In genomic region chr1:132334178-132334801, GRCm38 (mm10) we compare ENCODE assay signal across 8 mouse cellular contexts. TPM values are rescaled to one million over a fixed set of nuclear protein-coding genes. Genes with fewer than 3 reads are reported as not detected.
DNase-seq lines count a peak whose midpoint lies in the region; ATAC-seq and TF ChIP-seq lines count a peak whose summit lies in the region.

No protein-coding gene starts in this region.

- peak overlapping the region; percentile 5; the same call in 1 of the 2 replicates for H3K9ac ChIP-seq in lung, embryonic 16.5 days (ENCODE audit: low read length)
- peak overlapping the region; percentile 36; the same call in 1 of the 2 replicates for H3K9ac ChIP-seq in forebrain, embryonic 12.5 days
- H3K9ac ChIP-seq in limb, embryonic 13.5 days = no peak overlapping the region

- no peaks in the 10 kb centered on the region for H3K9me3 ChIP-seq in lung, embryonic 16.5 days (ENCODE audit: control insufficient read depth, low read length)
- H3K9me3 ChIP-seq in forebrain, embryonic 12.5 days = no peaks in the 10 kb centered on the region
- no peaks in the 10 kb centered on the region for H3K9me3 ChIP-seq in limb, embryonic 13.5 days

- 16% methylated on average over 6 of the region's 6 CpGs for WGBS in lung, embryonic 16.5 days
- 10% methylated on average over 6 of the region's 6 CpGs for whole genome bisulfite sequencing in forebrain, embryonic 12.5 days
- WGBS in limb, embryonic 13.5 days = 31% methylated on average over 6 of the region's 6 CpGs
- 33% methylated on average over 6 of the region's 6 CpGs for WGBS in small intestine, adult 2 months

- H3K4me1 ChIP-seq in lung, embryonic 16.5 days (replicated peaks; ENCODE audit: control insufficient read depth, insufficient read depth, low read length) = peaks cover 56% of the 10 kb centered on the region
- H3K4me1 ChIP-seq in forebrain, embryonic 12.5 days = peaks cover 89% of the 10 kb centered on the region
- peaks cover 32% of the 10 kb centered on the region for H3K4me1 ChIP-seq in limb, embryonic 13.5 days
- peaks cover 45% of the 10 kb centered on the region for H3K4me1 ChIP-seq in small intestine, adult 2 months (ENCODE audit: control insufficient read depth, insufficient read depth, insufficient read length, low read length)

- H3K27me3 ChIP-seq in lung, embryonic 16.5 days (ENCODE audit: control insufficient read depth, insufficient read depth, low read depth, low read length) = no peaks in the 10 kb centered on the region
- no peaks in the 10 kb centered on the region for H3K27me3 ChIP-seq in forebrain, embryonic 12.5 days
- no peaks in the 10 kb centered on the region for H3K27me3 ChIP-seq in limb, embryonic 13.5 days
- H3K27me3 ChIP-seq in small intestine, adult 2 months (ENCODE audit: control insufficient read depth, insufficient read depth, low read length) = no peaks in the 10 kb centered on the region

- TF ChIP-seq POLR2A in small intestine, adult 2 months (IDR thresholded peaks at IDR 0.05; ENCODE audit: low read depth, low read length) = no peak

- H3K4me2 ChIP-seq in lung, embryonic 16.5 days (ENCODE audit: low read depth, low read length) = no peak overlapping the region
- peak overlapping the region; percentile 3; the same call in 1 of the 2 replicates for H3K4me2 ChIP-seq in forebrain, embryonic 12.5 days
- H3K4me2 ChIP-seq in limb, embryonic 13.5 days (replicated peaks) = no peak overlapping the region

- peaks cover 16% of the 10 kb centered on the region for H3K36me3 ChIP-seq in lung, embryonic 16.5 days (ENCODE audit: control insufficient read depth, insufficient read depth, low read length)
- H3K36me3 ChIP-seq in forebrain, embryonic 12.5 days (replicated peaks) = peaks cover 34% of the 10 kb centered on the region
- no peaks in the 10 kb centered on the region for H3K36me3 ChIP-seq in limb, embryonic 13.5 days
- H3K36me3 ChIP-seq in small intestine, adult 2 months (ENCODE audit: control insufficient read depth, insufficient read depth, low read length) = peaks cover 43% of the 10 kb centered on the region

- TF ChIP-seq CTCF in small intestine, adult 2 months (IDR thresholded peaks at IDR 0.05; ENCODE audit: extremely low read depth, insufficient read length, insufficient replicate concordance, low read depth, low read length) = no peak

- H3K4me3 ChIP-seq in lung, embryonic 16.5 days (ENCODE audit: low read length) = no peak overlapping the region
- H3K4me3 ChIP-seq in forebrain, embryonic 12.5 days (replicated peaks) = no peak overlapping the region
- no peak overlapping the region for H3K4me3 ChIP-seq in limb, embryonic 13.5 days
- no peak overlapping the region for H3K4me3 ChIP-seq in small intestine, adult 2 months (ENCODE audit: low read depth, low read length)

- DNase-seq in lung, postnatal 25 days (ENCODE audit: low spot score) = no peak
- DNase-seq in layer of hippocampus, postnatal 36 days = no peak
- no peak for DNase-seq in urinary bladder, adult 18-20 months (ENCODE audit: low spot score in 2 of 2)

- ATAC-seq in lung, embryonic 16.5 days (ENCODE audit: low read depth) = peak; percentile 40
- no peak; the same call in 1 of the 2 replicates for ATAC-seq in forebrain, embryonic 12.5 days (ENCODE audit: low FRiP score)
- no peak for ATAC-seq in limb, embryonic 13.5 days (ENCODE audit: low FRiP score, low read depth)
- no peak for ATAC-seq in inflammation-experienced regulatory T-cells, adult 6 months

- H3K27ac ChIP-seq in lung, embryonic 16.5 days (ENCODE audit: low read length) = peak overlapping the region; percentile 92
- peak overlapping the region; percentile 93 for H3K27ac ChIP-seq in forebrain, embryonic 12.5 days
- peak overlapping the region; percentile 74 for H3K27ac ChIP-seq in limb, embryonic 13.5 days
- H3K27ac ChIP-seq in small intestine, adult 2 months (ENCODE audit: insufficient read depth, low read depth, low read length) = peak overlapping the region; percentile 58

RNA-seq across cellular contexts. Expression of gene Nuak2, which starts 18.4 kb away (rescaled TPM):
- 23.4 TPM in 2 replicates for polyA plus RNA-seq in lung, embryonic 16.5 days (2015; fragmentation: Nextera tagmentation; extraction: Ambion mirVana)
- 49.9 and 54.0 TPM in 2 replicates for polyA plus RNA-seq in forebrain, embryonic 12.5 days (2016; fragmentation: Nextera tagmentation; extraction: Ambion mirVana)
- polyA plus RNA-seq in limb, embryonic 13.5 days (2015; fragmentation: Nextera tagmentation; extraction: Ambion mirVana) = 1.2 and 1.4 TPM in 2 replicates
- 24.3 and 99.9 TPM in 2 replicates for polyA plus RNA-seq in small intestine, adult 2 months (2012; rRNA removed)
- polyA plus RNA-seq in inflammation-experienced regulatory T-cells, adult 6 months (2017; shearing (Covaris generic)) = 1 to 10 TPM; 2.2 to 3.0 (median 2.6) TPM
- 1 to 10 TPM in 1 of 2 experiments, under 1 TPM in 1; 0.63 to 1.1 TPM for total RNA-seq in layer of hippocampus, postnatal 36 days (2021)

RNA-seq across cellular contexts. Expression of gene Klhdc8a, which starts 35.9 kb away (rescaled TPM):
- polyA plus RNA-seq in lung, embryonic 16.5 days (2015; fragmentation: Nextera tagmentation; extraction: Ambion mirVana) = 0.50 and 0.87 TPM in 2 replicates
- 1.7 TPM in 2 replicates for polyA plus RNA-seq in forebrain, embryonic 12.5 days (2016; fragmentation: Nextera tagmentation; extraction: Ambion mirVana)
- 0.09 and 0.11 TPM in 2 replicates for polyA plus RNA-seq in limb, embryonic 13.5 days (2015; fragmentation: Nextera tagmentation; extraction: Ambion mirVana)
- 0.75 and 1.5 TPM in 2 replicates for polyA plus RNA-seq in small intestine, adult 2 months (2012; rRNA removed)
- not detected for polyA plus RNA-seq in inflammation-experienced regulatory T-cells, adult 6 months (2017; shearing (Covaris generic))
- total RNA-seq in layer of hippocampus, postnatal 36 days (2021) = 1 to 10 TPM; 3.0 to 3.3 TPM

RNA-seq across cellular contexts. Expression of gene Tmcc2, which starts 56.8 kb away (rescaled TPM):
- polyA plus RNA-seq in lung, embryonic 16.5 days (2015; fragmentation: Nextera tagmentation; extraction: Ambion mirVana) = 11.0 and 16.3 TPM in 2 replicates
- 24.0 and 26.9 TPM in 2 replicates for polyA plus RNA-seq in forebrain, embryonic 12.5 days (2016; fragmentation: Nextera tagmentation; extraction: Ambion mirVana)
- 12.0 and 14.4 TPM in 2 replicates for polyA plus RNA-seq in limb, embryonic 13.5 days (2015; fragmentation: Nextera tagmentation; extraction: Ambion mirVana)
- polyA plus RNA-seq in small intestine, adult 2 months (2012; rRNA removed) = 2.8 and 3.8 TPM in 2 replicates
- polyA plus RNA-seq in inflammation-experienced regulatory T-cells, adult 6 months (2017; shearing (Covaris generic)) = 1 to 10 TPM in 2 of 3 experiments, under 1 TPM in 1; 0.39 to 1.2 (median 1.2) TPM
- 100 to 1,000 TPM; 240 to 247 TPM for total RNA-seq in layer of hippocampus, postnatal 36 days (2021)
